Mouse (Mus musculus): Measurements from ENCODE around the gene Tmem191c. TPM values are rescaled to one million over a fixed set of nuclear protein-coding genes. Genes with fewer than 3 reads are reported as not detected.

Tmem191c gene
- total and polyA plus RNA-seq, 3 experiments: 3.3 to 7.5 TPM; not detected in 1

- Histone ChIP-seq H3K27ac (ENCODE audit: control insufficient read depth, low read depth, low read length) (peak overlapping the region; percentile 61; the same call in 1 of the 2 replicates), H3K36me3 (ENCODE audit: control insufficient read depth in 1 of 2, insufficient read depth in 2 of 2, low read length in 2 of 2) (peaks cover 0 to 41% of the 10 kb centered on the region in 2 experiments; a peak in 2 of 4 replicates), H3K4me1 (ENCODE audit: control insufficient read depth in 1 of 2, insufficient read depth in 2 of 2, low read length in 2 of 2) (peaks cover 32 to 54% of the 10 kb centered on the region in 2 experiments), H3K9ac (ENCODE audit: control insufficient read depth, low read depth, low read length, poor library complexity, severe bottlenecking) (peak overlapping the region; percentile 95), H3K9me3 (replicated peaks; ENCODE audit: insufficient read depth, low read length) (no peaks in the 10 kb centered on the region), H3K4me3 (ENCODE audit: control insufficient read depth in 1 of 2, insufficient read depth in 1 of 2, low read depth in 2 of 2, low read length in 2 of 2) (peak overlapping the region; percentile 88 to 97), H3K27me3 (ENCODE audit: control insufficient read depth in 1 of 2, insufficient read depth in 2 of 2, low read length in 2 of 2) (no peaks in the 10 kb centered on the region), H3K79me2 (ENCODE audit: control insufficient read depth, insufficient read depth, low read length, poor library complexity) (peaks cover 33% of the 10 kb centered on the region)
- TF ChIP-seq EP300 (IDR thresholded peaks at IDR 0.05; ENCODE audit: low read depth in 1 of 2, low read length in 2 of 2): 0 out of 4 replicates have a peak, but pooled peaks of 1 of the 2 experiments have one; percentile 27
- no peak for TF ChIP-seq KAT2A (conservative IDR thresholded peaks at IDR 0.05; ENCODE audit: low read depth, low read length)
- 0 out of 2 replicates have a peak, but pooled peaks have one; percentile 12 for TF ChIP-seq BHLHE40 (IDR thresholded peaks at IDR 0.05; ENCODE audit: borderline replicate concordance, low read depth, low read length)
- DNase-seq (ENCODE audit: low read depth, low spot score): peak; percentile 51
Observed at GRCm38 (mm10) chr16:17234499-17234895, 41.4 kb upstream of the Tmem191c start.

- TF ChIP-seq CHD1 (IDR thresholded peaks at IDR 0.05; ENCODE audit: low read depth, low read length) (no peak), HCFC1 (IDR thresholded peaks at IDR 0.05; ENCODE audit: low read depth, low read length) (no peak), ELF1 (IDR thresholded peaks at IDR 0.05; ENCODE audit: low read depth, low read length) (no peak), SMC3 (IDR thresholded peaks at IDR 0.05; ENCODE audit: low read depth, low read length) (no peak), NELFE (IDR thresholded peaks at IDR 0.05; ENCODE audit: low read depth, low read length) (no peak), MXI1 (IDR thresholded peaks at IDR 0.05; ENCODE audit: low read depth, low read length) (no peak), ZMIZ1 (IDR thresholded peaks at IDR 0.05; ENCODE audit: low read depth, low read length) (no peak), UBTF (IDR thresholded peaks at IDR 0.05; ENCODE audit: borderline replicate concordance, insufficient read depth, low read depth, low read length) (no peak), TBP (IDR thresholded peaks at IDR 0.05; ENCODE audit: low read depth, low read length) (no peak), ZC3H11A (IDR thresholded peaks at IDR 0.05; ENCODE audit: low read depth, low read length) (no peak), NRF1 (IDR thresholded peaks at IDR 0.05; ENCODE audit: insufficient read depth, low read depth, low read length, poor library complexity, severe bottlenecking) (no peak), RAD21 (IDR thresholded peaks at IDR 0.05; ENCODE audit: low read depth, low read length) (no peak), TCF12 (IDR thresholded peaks at IDR 0.05; ENCODE audit: low read depth, low read length) (no peak), GABPA (IDR thresholded peaks at IDR 0.05; ENCODE audit: low read depth, low read length) (no peak), SIN3A (IDR thresholded peaks at IDR 0.05; ENCODE audit: low read length) (no peak), USF2 (IDR thresholded peaks at IDR 0.05; ENCODE audit: borderline replicate concordance in 1 of 2, insufficient read depth in 1 of 2, low read depth in 1 of 2, low read length in 2 of 2) (no peak), EP300 (IDR thresholded peaks at IDR 0.05; ENCODE audit: low read depth in 1 of 2, low read length in 2 of 2) (no peak), KAT2A (conservative IDR thresholded peaks at IDR 0.05; ENCODE audit: low read depth, low read length) (no peak), POLR2AphosphoS2 (IDR thresholded peaks at IDR 0.05; ENCODE audit: low read length) (no peak), ZKSCAN1 (IDR thresholded peaks at IDR 0.05; ENCODE audit: low read depth, low read length) (no peak)
- Histone ChIP-seq H3K79me2 (ENCODE audit: control insufficient read depth, insufficient read depth, low read length, poor library complexity) (peaks cover 33% of the 10 kb centered on the region), H3K27me3 (ENCODE audit: control insufficient read depth in 1 of 2, insufficient read depth in 2 of 2, low read length in 2 of 2) (no peaks in the 10 kb centered on the region), H3K9me3 (replicated peaks; ENCODE audit: insufficient read depth, low read length) (no peaks in the 10 kb centered on the region), H3K4me1 (ENCODE audit: control insufficient read depth in 1 of 2, insufficient read depth in 2 of 2, low read length in 2 of 2) (peaks cover 37 to 60% of the 10 kb centered on the region in 2 experiments), H3K27ac (ENCODE audit: control insufficient read depth, low read depth, low read length) (no peak overlapping the region), H3K9ac (ENCODE audit: control insufficient read depth, low read depth, low read length, poor library complexity, severe bottlenecking) (no peak overlapping the region), H3K4me3 (ENCODE audit: control insufficient read depth in 1 of 2, insufficient read depth in 1 of 2, low read depth in 2 of 2, low read length in 2 of 2) (peak overlapping the region in 1 of 2 experiments; percentile 88; a peak in 1 of 4 replicates), H3K36me3 (ENCODE audit: control insufficient read depth in 1 of 2, insufficient read depth in 2 of 2, low read length in 2 of 2) (peaks cover 0 to 45% of the 10 kb centered on the region in 2 experiments; a peak in 2 of 4 replicates)
- DNase-seq (ENCODE audit: low read depth, low spot score): no peak
Observed at GRCm38 (mm10) chr16:17234916-17235665, 40.8 kb upstream of the Tmem191c start.

All from MEL (cell line).